Mouse (Mus musculus): ENCODE measurements around the gene Gm27029. TPM values are rescaled to one million over a fixed set of nuclear protein-coding genes. Genes with fewer than 3 reads are reported as not detected.

The Gm27029 gene
- polyA plus RNA-seq, 1 experiment: 9.4 TPM

DNA sequence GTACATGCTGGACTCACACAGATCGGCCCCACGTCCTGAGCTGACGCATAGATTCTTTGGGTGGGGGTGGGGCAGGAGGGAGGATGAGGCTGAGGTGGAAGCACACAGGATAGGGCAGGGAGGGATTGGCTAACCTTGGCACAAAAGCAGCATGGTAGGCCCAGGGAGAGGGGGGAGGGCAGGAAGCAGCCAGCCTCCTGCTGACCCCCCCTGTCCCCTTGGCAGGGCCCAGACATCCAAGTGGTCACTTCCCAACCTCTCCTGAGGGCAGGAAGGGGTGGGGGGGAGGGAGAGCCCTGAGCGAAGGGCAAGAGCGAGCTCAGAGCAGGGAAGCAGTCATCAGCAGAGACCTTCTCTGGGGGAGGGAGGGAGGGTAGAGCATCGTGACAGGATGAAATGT, 35.1 kb upstream of the Gm27029 start:
- Histone ChIP-seq H3K27ac (ENCODE audit: insufficient read depth, low read length) (0 out of 2 replicates have a peak overlapping the region, but pooled peaks have one; percentile 31), H3K9ac (ENCODE audit: low read depth, poor library complexity, severe bottlenecking) (no peak overlapping the region), H3K4me1 (ENCODE audit: control insufficient read depth, insufficient read depth, low read length) (peaks cover 13% of the 10 kb centered on the region), H3K4me3 (ENCODE audit: low read depth, low read length) (no peak overlapping the region), H3K27me3 (ENCODE audit: control insufficient read depth, insufficient read depth, low read length, poor library complexity, severe bottlenecking) (no peaks in the 10 kb centered on the region), H3K36me3 (ENCODE audit: control insufficient read depth, insufficient read depth, low read length, poor library complexity, severe bottlenecking) (peaks cover 11% of the 10 kb centered on the region; the same call in 1 of the 2 replicates), H3K9me3 (replicated peaks; ENCODE audit: control insufficient read depth, insufficient read depth, low read length, poor library complexity, severe bottlenecking) (no peaks in the 10 kb centered on the region)
- TF ChIP-seq POLR2A (IDR thresholded peaks at IDR 0.05; ENCODE audit: insufficient read depth, low read length) (no peak), CTCF (IDR thresholded peaks at IDR 0.05; ENCODE audit: low read depth, low read length) (no peak), EP300 (IDR thresholded peaks at IDR 0.05; ENCODE audit: insufficient read depth, low read depth, low read length) (no peak)

GRCm38 (mm10) chr11:101458217-101458616, 33.6 kb upstream of the Gm27029 start:
- no peak overlapping the region for H3K4me3 ChIP-seq (ENCODE audit: low read depth, low read length)
- no peaks in the 10 kb centered on the region for H3K27me3 ChIP-seq (ENCODE audit: control insufficient read depth, insufficient read depth, low read length, poor library complexity, severe bottlenecking)
- H3K27ac ChIP-seq (ENCODE audit: insufficient read depth, low read length): no peak overlapping the region
- peaks cover 11% of the 10 kb centered on the region for H3K4me1 ChIP-seq (ENCODE audit: control insufficient read depth, insufficient read depth, low read length)
- no peak overlapping the region for H3K9ac ChIP-seq (ENCODE audit: low read depth, poor library complexity, severe bottlenecking)
- H3K9me3 ChIP-seq (replicated peaks; ENCODE audit: control insufficient read depth, insufficient read depth, low read length, poor library complexity, severe bottlenecking): no peaks in the 10 kb centered on the region
- peaks cover 11% of the 10 kb centered on the region; the same call in 1 of the 2 replicates for H3K36me3 ChIP-seq (ENCODE audit: control insufficient read depth, insufficient read depth, low read length, poor library complexity, severe bottlenecking)
- TF ChIP-seq POLR2A (IDR thresholded peaks at IDR 0.05; ENCODE audit: insufficient read depth, low read length): no peak
- TF ChIP-seq CTCF (IDR thresholded peaks at IDR 0.05; ENCODE audit: low read depth, low read length): no peak
- no peak for TF ChIP-seq EP300 (IDR thresholded peaks at IDR 0.05; ENCODE audit: insufficient read depth, low read depth, low read length)

DNA sequence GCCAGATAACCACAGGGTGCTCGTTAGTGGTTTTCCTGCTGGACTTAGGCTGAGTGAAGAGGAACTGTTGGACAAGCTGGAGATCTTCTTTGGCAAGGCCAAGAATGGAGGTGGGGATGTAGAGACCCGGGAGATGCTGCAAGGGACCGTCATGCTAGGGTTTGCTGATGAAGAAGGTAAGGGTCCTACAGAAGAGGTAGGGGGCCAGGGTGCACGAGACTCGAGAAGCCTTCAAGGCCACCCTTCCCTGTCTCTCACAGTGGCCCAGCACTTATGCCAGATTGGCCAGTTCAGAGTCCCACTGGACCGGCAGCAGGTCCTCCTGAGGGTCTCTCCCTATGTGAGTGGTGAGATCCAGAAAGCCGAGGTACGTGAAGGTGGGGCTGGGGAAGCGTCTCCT, 33.0 kb upstream of the Gm27029 start:
- TF ChIP-seq POLR2A (IDR thresholded peaks at IDR 0.05; ENCODE audit: insufficient read depth, low read length) (no peak), CTCF (IDR thresholded peaks at IDR 0.05; ENCODE audit: low read depth, low read length) (no peak), EP300 (IDR thresholded peaks at IDR 0.05; ENCODE audit: insufficient read depth, low read depth, low read length) (no peak)
- no peaks in the 10 kb centered on the region for H3K9me3 ChIP-seq (replicated peaks; ENCODE audit: control insufficient read depth, insufficient read depth, low read length, poor library complexity, severe bottlenecking)
- no peaks in the 10 kb centered on the region for H3K27me3 ChIP-seq (ENCODE audit: control insufficient read depth, insufficient read depth, low read length, poor library complexity, severe bottlenecking)
- peaks cover 11% of the 10 kb centered on the region for H3K4me1 ChIP-seq (ENCODE audit: control insufficient read depth, insufficient read depth, low read length)
- H3K9ac ChIP-seq (ENCODE audit: low read depth, poor library complexity, severe bottlenecking): no peak overlapping the region
- no peak overlapping the region for H3K27ac ChIP-seq (ENCODE audit: insufficient read depth, low read length)
- no peak overlapping the region for H3K4me3 ChIP-seq (ENCODE audit: low read depth, low read length)
- H3K36me3 ChIP-seq (ENCODE audit: control insufficient read depth, insufficient read depth, low read length, poor library complexity, severe bottlenecking): peaks cover 11% of the 10 kb centered on the region; the same call in 1 of the 2 replicates

- no peak overlapping the region for H3K4me3 ChIP-seq (ENCODE audit: low read depth, low read length)
- no peaks in the 10 kb centered on the region for H3K9me3 ChIP-seq (replicated peaks; ENCODE audit: control insufficient read depth, insufficient read depth, low read length, poor library complexity, severe bottlenecking)
- H3K27ac ChIP-seq (ENCODE audit: insufficient read depth, low read length): no peak overlapping the region
- no peak overlapping the region for H3K9ac ChIP-seq (ENCODE audit: low read depth, poor library complexity, severe bottlenecking)
- peaks cover 9% of the 10 kb centered on the region for H3K4me1 ChIP-seq (ENCODE audit: control insufficient read depth, insufficient read depth, low read length)
- H3K36me3 ChIP-seq (ENCODE audit: control insufficient read depth, insufficient read depth, low read length, poor library complexity, severe bottlenecking): no peaks in the 10 kb centered on the region; the same call in 1 of the 2 replicates
- TF ChIP-seq CTCF (IDR thresholded peaks at IDR 0.05; ENCODE audit: low read depth, low read length) (no peak), POLR2A (IDR thresholded peaks at IDR 0.05; ENCODE audit: insufficient read depth, low read length) (no peak), EP300 (IDR thresholded peaks at IDR 0.05; ENCODE audit: insufficient read depth, low read depth, low read length) (no peak)
- no peaks in the 10 kb centered on the region for H3K27me3 ChIP-seq (ENCODE audit: control insufficient read depth, insufficient read depth, low read length, poor library complexity, severe bottlenecking)
These were observed 31.0 kb upstream of the Gm27029 start for GRCm38 (mm10) chr11:101455627-101456026.

GRCm38 (mm10) chr11:101454702-101455101, 30.1 kb upstream of the Gm27029 start:
- H3K36me3 ChIP-seq (ENCODE audit: control insufficient read depth, insufficient read depth, low read length, poor library complexity, severe bottlenecking): no peaks in the 10 kb centered on the region
- TF ChIP-seq POLR2A (IDR thresholded peaks at IDR 0.05; ENCODE audit: insufficient read depth, low read length) (no peak), EP300 (IDR thresholded peaks at IDR 0.05; ENCODE audit: insufficient read depth, low read depth, low read length) (no peak), CTCF (IDR thresholded peaks at IDR 0.05; ENCODE audit: low read depth, low read length) (no peak)
- H3K9ac ChIP-seq (ENCODE audit: low read depth, poor library complexity, severe bottlenecking): no peak overlapping the region
- H3K4me3 ChIP-seq (ENCODE audit: low read depth, low read length): no peak overlapping the region
- H3K27ac ChIP-seq (ENCODE audit: insufficient read depth, low read length): no peak overlapping the region
- H3K4me1 ChIP-seq (ENCODE audit: control insufficient read depth, insufficient read depth, low read length): peaks cover 9% of the 10 kb centered on the region
- no peaks in the 10 kb centered on the region for H3K27me3 ChIP-seq (ENCODE audit: control insufficient read depth, insufficient read depth, low read length, poor library complexity, severe bottlenecking)
- H3K9me3 ChIP-seq (replicated peaks; ENCODE audit: control insufficient read depth, insufficient read depth, low read length, poor library complexity, severe bottlenecking): no peaks in the 10 kb centered on the region

DNA sequence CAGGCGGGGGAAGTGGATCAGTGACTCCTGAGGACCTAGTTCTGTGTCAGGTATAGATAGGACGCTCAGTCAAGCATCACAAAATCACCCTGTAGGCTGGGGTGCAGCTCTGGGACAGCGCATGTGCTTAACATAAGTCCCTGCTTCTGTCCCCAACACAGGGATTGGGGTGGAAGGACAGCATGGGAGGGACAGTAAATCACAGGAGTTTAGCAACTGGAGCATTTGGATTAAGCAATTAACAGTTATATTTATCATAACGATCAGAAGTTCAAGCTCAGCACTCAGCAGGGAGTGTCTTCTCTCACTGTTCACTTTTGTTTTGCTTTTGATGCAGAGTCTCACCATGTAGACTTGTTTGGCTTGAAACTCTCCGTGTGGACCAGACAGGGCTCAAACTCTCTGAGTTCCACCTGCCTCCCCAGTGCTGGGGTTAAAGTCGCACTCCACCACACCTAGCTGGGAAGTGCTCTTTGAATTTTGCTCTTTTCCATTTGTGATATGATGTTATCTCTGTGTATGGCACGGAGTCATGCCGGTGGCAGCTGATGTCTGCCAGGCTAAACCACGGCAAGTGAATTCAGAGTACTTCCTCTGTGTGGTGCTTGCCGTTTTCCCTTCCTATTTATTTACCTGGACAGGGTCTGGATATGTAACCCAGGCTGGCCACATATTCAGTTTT, 27.6 kb upstream of the Gm27029 start:
- H3K9me3 ChIP-seq (replicated peaks; ENCODE audit: control insufficient read depth, insufficient read depth, low read length, poor library complexity, severe bottlenecking): no peaks in the 10 kb centered on the region
- H3K36me3 ChIP-seq (ENCODE audit: control insufficient read depth, insufficient read depth, low read length, poor library complexity, severe bottlenecking): no peaks in the 10 kb centered on the region
- TF ChIP-seq POLR2A (IDR thresholded peaks at IDR 0.05; ENCODE audit: insufficient read depth, low read length): no peak
- TF ChIP-seq CTCF (IDR thresholded peaks at IDR 0.05; ENCODE audit: low read depth, low read length): no peak
- TF ChIP-seq EP300 (IDR thresholded peaks at IDR 0.05; ENCODE audit: insufficient read depth, low read depth, low read length): no peak
- no peak overlapping the region for H3K4me3 ChIP-seq (ENCODE audit: low read depth, low read length)
- no peak overlapping the region for H3K27ac ChIP-seq (ENCODE audit: insufficient read depth, low read length)
- peaks cover 5% of the 10 kb centered on the region for H3K4me1 ChIP-seq (ENCODE audit: control insufficient read depth, insufficient read depth, low read length)
- H3K27me3 ChIP-seq (ENCODE audit: control insufficient read depth, insufficient read depth, low read length, poor library complexity, severe bottlenecking): no peaks in the 10 kb centered on the region
- H3K9ac ChIP-seq (ENCODE audit: low read depth, poor library complexity, severe bottlenecking): no peak overlapping the region

Data from ES-Bruce4 (cell line).